Mouse (Mus musculus): ENCODE data around the gene Spindoc. TPM values are rescaled to one million over a fixed set of nuclear protein-coding genes. Genes with fewer than 3 reads are reported as not detected.
"Not testable (repeated sequence)": the region's sequence is repeated elsewhere in the genome, so short reads cannot be mapped to it uniquely, and the experiment has no call there.

Spindoc gene
- polyA plus RNA-seq, 1 experiment from 2014 or later: 16.9 TPM

DNA sequence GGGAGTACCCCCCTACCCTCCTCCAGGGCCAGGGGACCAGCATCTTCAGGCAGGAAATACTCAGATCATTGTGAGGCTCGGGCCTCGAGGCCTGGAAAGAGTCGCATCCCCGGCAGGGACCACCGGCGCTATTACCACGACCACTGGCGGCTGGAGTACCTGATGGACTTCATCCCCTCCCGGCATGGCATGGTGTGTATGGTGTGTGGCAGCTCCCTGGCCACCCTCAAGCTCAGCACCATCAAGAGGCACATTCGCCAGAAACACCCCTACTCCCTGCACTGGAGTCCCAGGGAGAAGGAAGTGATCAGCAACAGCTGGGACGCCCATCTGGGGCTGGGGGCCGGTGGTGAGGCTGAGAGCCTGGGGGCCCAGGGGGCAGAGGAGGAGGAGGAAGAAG lies 37.3 kb upstream of the Spindoc start:
- Histone ChIP-seq H3K9me3 (replicated peaks) (no peaks in the 10 kb centered on the region), H3K27ac (no peak overlapping the region), H3K9ac (no peak overlapping the region), H3K4me3 (no peak overlapping the region), H3K4me2 (peak overlapping the region; percentile 84; the same call in 1 of the 2 replicates), H3K27me3 (no peaks in the 10 kb centered on the region), H3K36me3 (peaks cover 20% of the 10 kb centered on the region), H3K4me1 (replicated peaks) (peaks cover 78% of the 10 kb centered on the region)
- 63% methylated on average over 12 of the region's 12 CpGs for WGBS
- no peak for ATAC-seq (replicated peaks; ENCODE audit: insufficient number of reproducible peaks, insufficient read depth, low FRiP score, low read depth)

DNA sequence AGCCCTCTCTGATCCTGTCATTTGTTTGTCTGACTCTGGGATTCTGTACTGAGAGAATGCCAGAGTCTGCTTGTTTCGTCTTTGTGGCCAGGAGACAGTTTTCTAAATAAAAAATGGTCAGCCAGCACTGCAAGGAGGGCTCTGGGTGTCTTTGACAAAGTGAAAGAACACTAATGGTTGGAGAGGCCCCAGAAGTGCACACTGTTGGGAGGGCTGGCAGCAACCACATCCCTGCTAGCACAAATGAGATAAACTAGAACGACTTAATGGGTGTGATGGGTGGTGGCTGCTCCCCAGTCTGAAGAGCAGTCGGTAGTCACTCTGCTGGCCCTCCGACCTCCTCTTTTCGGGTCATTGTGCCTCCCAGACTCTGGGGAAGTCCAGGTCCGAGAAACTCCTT lies 36.3 kb upstream of the Spindoc start:
- 0 out of 2 replicates have a peak overlapping the region, but pooled peaks have one; percentile 8 for H3K27ac ChIP-seq

DNA sequence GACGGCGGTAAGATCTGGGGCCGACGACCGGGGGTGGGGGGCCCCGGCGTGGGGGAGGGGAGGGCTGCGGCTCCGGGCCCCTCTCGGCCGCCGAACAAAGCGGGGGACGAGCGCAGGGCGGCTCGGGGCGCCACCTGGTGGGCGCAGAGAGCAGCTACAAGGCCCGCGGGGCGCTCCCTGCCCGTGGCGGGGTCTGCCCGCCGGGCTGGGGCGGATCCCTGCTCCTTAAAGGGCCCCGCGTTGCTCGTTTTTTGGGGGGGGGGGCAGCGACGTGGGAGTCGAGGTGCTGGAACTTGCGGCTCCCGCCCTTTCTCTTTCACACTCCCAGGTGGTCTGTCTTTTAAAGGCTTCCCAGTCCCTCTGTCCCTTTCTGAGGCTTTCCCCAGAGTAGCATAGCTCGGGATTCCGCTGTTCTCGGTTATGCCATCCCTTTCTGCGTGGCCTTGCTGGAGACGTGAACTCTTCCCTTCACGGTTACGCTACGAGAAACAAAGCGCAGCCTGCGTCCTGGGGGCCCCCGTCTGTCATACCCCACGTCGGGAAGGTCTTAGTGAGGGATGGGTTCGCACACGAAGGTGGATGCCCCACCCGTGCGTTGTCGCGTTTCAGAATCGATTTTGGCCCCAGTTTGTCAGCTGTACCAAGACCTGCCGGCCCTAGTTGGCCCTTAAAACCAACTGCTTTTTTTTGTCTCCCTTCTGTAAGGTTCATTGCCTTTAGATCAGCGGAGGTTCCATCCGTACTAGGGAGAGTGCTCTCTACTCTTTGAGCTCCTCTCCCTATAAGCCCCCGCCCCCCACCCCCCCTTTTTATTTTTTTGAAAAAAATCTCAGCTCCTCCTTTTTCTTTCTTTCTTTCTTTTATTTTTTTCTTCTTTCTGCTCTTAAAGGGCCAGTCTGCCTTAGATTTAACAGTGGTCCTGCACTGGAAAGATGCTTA lies 35.4 kb upstream of the Spindoc start:
- peaks cover 13% of the 10 kb centered on the region; the same call in 1 of the 2 replicates for H3K36me3 ChIP-seq
- ATAC-seq (replicated peaks; ENCODE audit: insufficient number of reproducible peaks, insufficient read depth, low FRiP score, low read depth): peak; percentile 64
- H3K4me3 ChIP-seq: peak overlapping the region; percentile 90
- peaks cover 58% of the 10 kb centered on the region for H3K4me1 ChIP-seq (replicated peaks)
- H3K27me3 ChIP-seq: no peaks in the 10 kb centered on the region
- H3K9ac ChIP-seq: peak overlapping the region; percentile 99
- WGBS: under 1% methylated on average over 58 of the region's 59 CpGs
- peak overlapping the region; percentile 84 for H3K4me2 ChIP-seq
- peak overlapping the region; percentile 91 for H3K27ac ChIP-seq
- no peaks in the 10 kb centered on the region for H3K9me3 ChIP-seq (replicated peaks)

More for the DNA sequence above, 36.3 kb upstream of the Spindoc start:
- Histone ChIP-seq H3K27me3 (no peaks in the 10 kb centered on the region), H3K9ac (peak overlapping the region; percentile 16; the same call in 1 of the 2 replicates), H3K36me3 (peaks cover 13% of the 10 kb centered on the region; the same call in 1 of the 2 replicates), H3K9me3 (replicated peaks) (no peaks in the 10 kb centered on the region), H3K4me1 (replicated peaks) (peaks cover 68% of the 10 kb centered on the region), H3K4me3 (peak overlapping the region; percentile 90), H3K4me2 (peak overlapping the region; percentile 84)
- WGBS: 17% methylated on average over 6 of the region's 6 CpGs
- ATAC-seq (replicated peaks; ENCODE audit: insufficient number of reproducible peaks, insufficient read depth, low FRiP score, low read depth): no peak

DNA sequence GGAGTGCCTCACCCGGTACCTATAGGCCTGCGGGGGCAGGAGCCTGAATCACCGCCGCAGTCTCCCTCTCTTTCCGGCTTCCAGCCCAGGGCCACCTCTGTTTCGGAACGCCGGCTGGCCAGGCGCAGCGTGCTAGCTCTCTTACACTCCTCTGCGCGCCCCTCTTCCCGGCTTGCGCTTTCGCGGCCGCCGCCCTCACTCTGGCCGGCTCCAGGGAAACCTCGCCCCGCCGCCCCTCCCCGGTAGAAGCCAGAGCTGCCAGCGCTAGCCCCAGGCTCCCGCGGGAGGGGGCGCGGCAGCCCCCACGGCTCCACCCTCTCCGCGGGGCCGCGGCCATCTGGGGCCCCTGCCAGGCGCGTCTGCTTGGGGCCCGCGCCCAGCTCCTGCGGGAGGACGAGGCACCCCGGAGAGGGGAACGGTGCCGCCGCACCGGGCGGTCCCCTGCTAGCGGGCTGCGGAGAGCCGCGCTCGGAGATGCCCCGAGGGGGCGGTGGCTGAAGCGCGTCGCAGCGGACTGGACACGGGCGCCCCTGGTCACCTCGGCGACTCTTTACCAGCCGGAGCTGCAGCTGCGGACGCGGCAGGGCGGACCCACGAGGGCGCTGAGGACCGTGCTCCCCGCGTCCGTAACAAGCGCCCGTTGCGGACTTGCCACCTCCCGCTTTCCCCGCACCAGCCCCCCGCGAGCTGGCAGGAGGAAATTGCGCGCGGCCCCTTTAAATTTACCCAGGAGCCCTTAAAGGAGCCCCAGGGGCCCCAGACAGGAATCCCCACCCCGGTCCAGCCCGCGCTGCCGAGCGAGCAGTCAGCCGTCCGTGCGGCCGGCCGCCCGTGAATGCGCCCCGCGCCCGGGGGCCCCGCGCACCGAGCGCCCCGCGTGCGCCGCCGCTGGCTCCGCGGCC lies 34.3 kb upstream of the Spindoc start, which contains the start of gene 2700081O15Rik:
TSS of gene 2700081O15Rik (plus strand) at position 792 of the 902 bp plus-strand sequence.
- H3K4me2 ChIP-seq: peak within 1 kb of the TSS; percentile 84
- H3K4me1 ChIP-seq (replicated peaks): peaks cover 47% of the 10 kb centered on the region
- peak within 1 kb of the TSS; percentile 90 for H3K4me3 ChIP-seq
- peak; percentile 81 for ATAC-seq (replicated peaks; ENCODE audit: insufficient number of reproducible peaks, insufficient read depth, low FRiP score, low read depth)
- H3K9ac ChIP-seq: peak within 1 kb of the TSS; percentile 99
- under 1% methylated on average over 105 of the region's 107 CpGs for WGBS
- H3K36me3 ChIP-seq: peaks cover 13% of the 10 kb centered on the region; the same call in 1 of the 2 replicates
- H3K27ac ChIP-seq: peak within 1 kb of the TSS; percentile 91
- no peaks in the 10 kb centered on the region for H3K9me3 ChIP-seq (replicated peaks)
- no peaks in the 10 kb centered on the region for H3K27me3 ChIP-seq

DNA sequence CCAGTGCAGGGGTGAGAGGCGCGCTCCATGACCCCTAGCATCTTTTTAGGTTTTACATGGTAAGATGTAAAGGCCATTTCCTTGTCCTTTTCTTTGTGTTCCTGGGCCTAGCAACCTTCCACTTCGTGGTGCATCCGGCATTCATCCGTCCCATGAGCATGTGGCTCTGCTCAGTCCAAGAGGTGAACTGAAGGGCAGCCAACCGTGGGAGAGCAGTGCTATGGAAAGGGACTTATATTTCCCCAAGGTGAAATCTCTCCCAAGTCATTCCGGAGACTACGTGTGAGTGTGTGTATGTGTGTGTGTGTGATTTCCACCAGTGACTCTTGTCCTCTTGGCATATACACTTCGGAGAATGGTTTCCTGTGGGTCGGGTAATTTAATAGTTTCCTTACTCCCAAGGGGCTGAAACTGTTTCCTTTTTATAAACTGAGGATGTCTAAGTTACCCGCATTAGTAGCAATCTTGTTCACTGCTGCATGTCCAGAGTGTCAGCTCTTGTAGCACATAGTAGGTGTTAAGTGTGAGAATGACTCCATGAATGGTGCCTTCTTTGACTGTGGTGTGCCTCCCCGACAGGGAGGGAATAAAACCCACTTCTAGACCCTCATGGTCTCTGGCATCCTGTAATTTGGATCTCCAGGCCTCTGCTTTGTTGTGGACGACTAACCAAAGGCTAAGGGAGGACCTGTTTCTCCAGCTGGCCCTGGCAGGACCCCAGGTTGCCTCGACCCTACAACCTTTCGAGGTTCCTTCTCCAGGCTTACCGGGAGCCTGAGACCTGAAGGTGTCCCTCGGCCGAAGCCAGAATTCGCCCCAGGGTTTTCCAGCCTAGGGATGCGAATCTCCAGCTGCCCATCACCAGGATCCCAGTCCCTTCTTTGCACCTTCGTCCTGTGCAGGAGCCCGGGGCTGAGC lies 33.4 kb upstream of the Spindoc start:
- WGBS: 26% methylated on average over 22 of the region's 22 CpGs
- peak overlapping the region; percentile 84 for H3K4me2 ChIP-seq
- no peak for ATAC-seq (replicated peaks; ENCODE audit: insufficient number of reproducible peaks, insufficient read depth, low FRiP score, low read depth)

DNA sequence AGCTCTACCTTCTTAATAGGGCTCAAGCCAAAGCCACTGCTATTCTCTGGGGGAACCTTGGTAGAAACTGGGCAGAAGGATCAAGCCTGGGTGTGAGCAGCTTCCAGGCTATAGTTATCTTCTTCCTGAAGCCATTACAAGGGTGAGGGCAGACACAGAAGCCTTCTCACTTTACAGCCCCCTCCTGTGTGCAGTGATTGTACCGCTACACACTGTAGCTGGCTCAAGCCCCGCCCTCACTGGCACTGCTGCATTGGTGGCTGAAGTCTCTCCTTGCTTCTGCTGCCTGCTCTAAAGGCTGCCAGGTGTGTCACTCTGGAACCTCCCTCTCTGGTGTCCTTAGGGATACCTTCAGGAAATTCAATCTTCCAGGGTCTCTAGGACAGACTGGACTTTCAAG lies 29.6 kb upstream of the Spindoc start:
- 58% methylated on average over 2 of the region's 2 CpGs for WGBS
- Histone ChIP-seq H3K4me2 (no peak overlapping the region), H3K27me3 (no peaks in the 10 kb centered on the region), H3K4me3 (no peak overlapping the region), H3K36me3 (no peaks in the 10 kb centered on the region), H3K27ac (no peak overlapping the region), H3K4me1 (replicated peaks) (peaks cover 13% of the 10 kb centered on the region), H3K9ac (no peak overlapping the region), H3K9me3 (replicated peaks) (0 out of 2 replicates have a peak, but pooled peaks cover 2% of the 10 kb centered on the region)
- ATAC-seq (replicated peaks; ENCODE audit: insufficient number of reproducible peaks, insufficient read depth, low FRiP score, low read depth): no peak

More for the DNA sequence above, 33.4 kb upstream of the Spindoc start:
- Histone ChIP-seq H3K27ac (peak overlapping the region; percentile 91), H3K4me3 (peak overlapping the region; percentile 90), H3K27me3 (no peaks in the 10 kb centered on the region), H3K9ac (peak overlapping the region; percentile 99), H3K36me3 (peaks cover 6% of the 10 kb centered on the region; the same call in 1 of the 2 replicates), H3K9me3 (replicated peaks) (no peaks in the 10 kb centered on the region), H3K4me1 (replicated peaks) (peaks cover 38% of the 10 kb centered on the region)

DNA sequence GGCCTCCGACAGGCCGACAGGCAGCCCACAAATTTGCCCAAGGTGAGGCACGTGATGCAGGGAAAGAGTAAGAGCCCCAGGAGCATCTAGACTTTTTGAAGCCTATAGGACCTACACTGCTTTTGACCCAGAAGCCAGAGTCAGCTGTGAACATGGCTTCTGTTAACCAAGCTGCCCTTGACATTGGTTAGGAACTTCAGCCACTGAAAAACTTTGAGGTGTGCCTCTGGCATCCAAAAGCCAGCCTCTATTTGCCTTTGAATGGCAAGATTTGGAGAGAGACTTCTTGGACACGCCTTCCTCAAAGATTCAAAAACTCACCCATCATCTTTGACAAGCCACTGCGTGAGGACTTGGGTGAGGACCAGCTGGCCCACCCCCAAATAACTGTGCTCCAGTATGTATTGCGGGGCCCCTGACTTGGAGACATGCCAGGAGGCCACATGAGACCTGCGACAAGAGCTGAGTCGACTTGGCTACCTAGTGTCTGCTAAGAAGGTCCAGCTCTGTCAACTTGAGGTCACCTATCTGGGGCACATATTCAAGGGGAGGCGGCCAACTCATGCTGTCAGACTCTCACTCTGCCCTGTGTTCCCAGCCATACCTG lies 21.9 kb upstream of the Spindoc start:
- WGBS: 45% methylated on average over 9 of the region's 9 CpGs
- Histone ChIP-seq H3K9ac (no peak overlapping the region), H3K9me3 (replicated peaks) (0 out of 2 replicates have a peak, but pooled peaks cover 2% of the 10 kb centered on the region), H3K4me1 (replicated peaks) (peaks cover 7% of the 10 kb centered on the region), H3K4me3 (no peak overlapping the region), H3K36me3 (no peaks in the 10 kb centered on the region), H3K4me2 (no peak overlapping the region), H3K27me3 (no peaks in the 10 kb centered on the region; the same call in 1 of the 2 replicates), H3K27ac (no peak overlapping the region)
- ATAC-seq (replicated peaks; ENCODE audit: insufficient number of reproducible peaks, insufficient read depth, low FRiP score, low read depth): no peak

DNA sequence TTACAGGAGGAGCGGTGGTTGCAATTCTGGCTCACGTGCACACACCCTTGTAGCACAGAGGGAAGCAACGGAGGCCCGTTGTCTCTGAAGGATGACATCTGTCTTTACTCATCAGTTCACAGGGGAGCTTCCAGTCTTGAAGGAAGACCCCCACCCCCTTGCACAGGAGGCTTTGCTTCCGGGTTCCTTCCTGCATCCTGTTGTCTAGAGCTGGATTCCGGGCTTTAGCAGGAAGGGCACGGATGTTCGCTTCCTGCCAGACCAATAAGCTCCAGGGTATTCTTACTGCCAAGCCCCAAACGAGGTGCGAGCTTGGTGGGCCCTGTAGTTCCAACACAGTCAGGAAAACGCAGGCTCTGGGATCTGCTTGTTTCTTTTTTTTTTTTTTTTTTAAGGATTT lies 17.8 kb upstream of the Spindoc start:
- Histone ChIP-seq H3K27ac (no peak overlapping the region), H3K4me2 (peak overlapping the region; percentile 16; the same call in 1 of the 2 replicates)
- WGBS: 51% methylated on average over 11 of the region's 11 CpGs

DNA sequence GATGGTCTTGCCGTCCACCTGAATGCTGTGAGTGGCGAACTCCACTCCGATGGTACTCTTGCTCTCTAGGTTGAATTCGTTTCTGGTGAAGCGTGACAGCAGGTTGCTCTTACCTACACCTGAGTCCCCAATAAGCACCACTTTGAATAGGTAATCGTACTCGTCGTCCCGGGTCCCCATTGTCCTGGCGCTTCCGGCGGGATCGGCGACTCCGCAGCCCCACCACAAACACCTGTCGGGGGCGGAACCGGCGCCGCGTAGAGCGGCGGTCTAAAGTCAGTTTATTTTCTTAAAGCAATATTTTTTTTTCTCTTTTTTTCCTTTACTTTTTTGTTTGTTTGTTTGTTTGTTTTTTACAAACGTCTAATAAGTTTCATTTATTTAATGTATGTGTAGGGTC lies 16.1 kb upstream of the Spindoc start:
- WGBS: 29% methylated on average over 24 of the region's 24 CpGs
- not testable (repeated sequence) for H3K27me3 ChIP-seq; H3K4me3 ChIP-seq; ATAC-seq (replicated peaks; ENCODE audit: insufficient number of reproducible peaks, insufficient read depth, low FRiP score, low read depth); H3K4me2 ChIP-seq; H3K4me1 ChIP-seq (replicated peaks); H3K36me3 ChIP-seq; H3K9ac ChIP-seq; H3K9me3 ChIP-seq (replicated peaks); H3K27ac ChIP-seq

More for the DNA sequence above, 17.8 kb upstream of the Spindoc start:
- ATAC-seq (replicated peaks; ENCODE audit: insufficient number of reproducible peaks, insufficient read depth, low FRiP score, low read depth): no peak
- H3K4me1 ChIP-seq (replicated peaks): peaks cover 7% of the 10 kb centered on the region
- no peak overlapping the region for H3K4me3 ChIP-seq
- no peak overlapping the region for H3K9ac ChIP-seq
- H3K36me3 ChIP-seq: no peaks in the 10 kb centered on the region
- no peaks in the 10 kb centered on the region for H3K9me3 ChIP-seq (replicated peaks)
- H3K27me3 ChIP-seq: no peaks in the 10 kb centered on the region; the same call in 1 of the 2 replicates
